Mouse (Mus musculus) kidney, adult 8-10 months (tissue): Measurements from ENCODE around the gene Avpi1.
A peak's percentile ranks its signal among the peaks of the same experiment; 100 is the strongest.
"Not testable (repeated sequence)": the region's sequence is repeated elsewhere in the genome, so short reads cannot be mapped to it uniquely, and the experiment has no call there.

Experiments
- DNase-seq, 2 experiments: peaks; one replicate each; pipeline ENCODE4 v3.0.0; 2022

The Avpi1 gene

DNA sequence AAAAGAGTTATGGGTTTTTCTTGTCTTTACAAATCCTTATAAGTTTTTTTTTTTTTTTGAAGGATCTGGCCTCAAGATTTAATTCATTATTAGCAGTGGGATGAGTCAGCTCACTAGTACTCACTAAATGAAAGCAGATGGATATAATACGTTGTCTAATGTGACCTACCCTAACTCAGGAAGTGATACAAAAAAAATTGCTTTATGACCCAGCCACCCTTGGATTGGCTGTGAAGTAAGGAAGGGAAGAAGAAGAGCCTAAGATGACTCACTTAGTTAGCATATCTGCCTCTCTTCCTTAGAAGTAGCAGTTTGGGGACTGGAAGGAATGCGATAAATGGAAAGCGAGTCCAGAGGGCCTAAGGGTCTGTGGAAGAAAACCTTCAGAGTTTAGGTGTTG lies 29.5 kb downstream of the Avpi1 start:
- no peak for DNase-seq

DNA sequence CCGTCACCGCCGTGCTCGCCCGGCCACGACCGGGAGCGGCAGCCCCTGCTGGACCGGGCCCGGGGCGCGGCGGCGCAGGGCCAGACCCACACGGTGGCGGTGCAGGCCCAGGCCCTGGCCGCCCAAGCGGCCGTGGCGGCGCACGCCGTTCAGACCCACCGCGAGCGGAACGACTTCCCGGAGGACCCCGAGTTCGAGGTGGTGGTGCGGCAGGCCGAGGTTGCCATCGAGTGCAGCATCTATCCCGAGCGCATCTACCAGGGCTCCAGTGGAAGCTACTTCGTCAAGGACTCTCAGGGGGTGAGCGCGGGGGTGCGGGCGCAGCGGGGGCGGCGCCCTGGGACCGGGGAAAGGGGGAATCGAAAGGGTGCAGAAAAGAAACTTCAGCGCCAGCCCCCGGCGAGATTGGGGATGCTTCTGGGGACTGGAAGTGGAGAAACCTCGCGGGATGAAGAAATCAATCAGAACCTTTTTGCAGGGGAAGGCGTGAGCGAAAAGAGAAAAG lies 38.2 kb downstream of the Avpi1 start:
- no peak for DNase-seq

DNA sequence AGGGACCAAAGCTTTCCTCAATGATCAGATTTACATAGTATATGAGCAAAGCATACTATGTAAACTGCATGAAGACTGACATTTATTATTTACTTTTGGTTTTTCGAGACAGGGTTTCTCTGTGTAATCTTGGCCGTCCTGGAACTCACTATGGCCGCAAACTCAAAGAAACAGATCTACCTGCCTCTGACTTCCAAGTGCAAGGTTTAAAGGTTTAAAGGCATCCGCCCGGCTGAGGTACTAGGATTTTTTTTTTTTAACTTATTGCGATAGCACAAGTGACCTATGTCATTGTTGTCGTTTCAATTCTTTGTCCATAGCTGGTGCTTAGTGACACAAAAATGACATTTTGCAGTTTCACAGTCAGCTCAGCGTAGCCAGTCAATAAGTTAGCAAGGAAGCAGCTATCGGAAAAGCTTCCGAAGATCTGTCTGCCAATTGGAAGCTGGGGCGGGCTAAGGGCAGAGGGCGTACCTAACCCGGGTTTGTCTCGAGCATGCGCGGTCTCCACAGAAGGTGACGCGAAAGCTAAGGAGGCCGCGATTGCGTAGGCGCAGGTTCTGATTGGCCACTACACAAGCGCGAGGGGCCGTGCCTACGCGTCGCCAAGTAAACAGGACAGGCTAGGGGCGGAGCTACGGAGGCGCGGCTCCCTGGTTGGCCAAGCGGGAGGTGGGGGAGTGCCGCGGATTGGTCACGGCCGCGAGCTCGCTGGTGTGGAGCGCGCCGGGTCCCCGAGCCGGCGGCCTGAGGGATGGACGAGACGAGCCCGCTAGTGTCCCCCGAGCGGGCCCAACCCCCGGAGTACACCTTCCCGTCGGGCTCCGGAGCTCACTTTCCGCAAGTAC lies 38.9 kb downstream of the Avpi1 start, which contains the start of gene Pi4k2a:
Gene Pi4k2a (plus strand): TSS at position 723 of the 848 bp plus-strand sequence.
- peak; percentile 100 for DNase-seq

DNA sequence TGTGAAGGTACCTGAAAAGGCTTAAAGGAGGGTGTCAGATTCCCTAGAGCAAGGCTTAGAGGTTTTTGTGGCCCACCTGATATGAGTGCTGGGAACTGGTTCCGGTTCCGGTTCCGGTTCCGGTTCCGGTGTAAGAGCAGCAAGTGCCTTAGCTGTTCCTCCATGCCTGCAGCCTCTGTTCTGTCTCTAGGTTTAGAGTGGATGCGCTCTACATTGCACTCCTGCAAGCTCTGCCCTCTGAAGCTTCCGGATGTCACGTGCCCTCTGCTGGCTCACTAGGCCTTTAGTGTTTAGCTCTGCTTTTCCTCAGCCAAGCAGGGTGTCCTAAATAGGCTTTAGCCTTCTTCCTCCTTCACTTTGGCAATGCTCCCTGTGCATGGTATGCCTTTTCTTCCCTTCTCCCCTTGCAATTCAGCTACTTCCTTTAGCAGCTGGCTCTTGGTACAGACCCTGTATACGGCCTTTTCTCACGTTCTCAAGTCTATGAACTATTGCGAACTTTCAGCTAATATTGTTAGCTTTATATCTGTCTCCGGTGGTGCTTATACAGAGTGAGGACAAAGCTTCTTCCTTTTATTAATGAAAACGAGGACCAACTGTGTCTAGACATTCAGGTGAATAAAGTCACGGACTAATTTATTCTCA lies 39.6 kb downstream of the Avpi1 start:
- peak; percentile 57 to 68 for DNase-seq

DNA sequence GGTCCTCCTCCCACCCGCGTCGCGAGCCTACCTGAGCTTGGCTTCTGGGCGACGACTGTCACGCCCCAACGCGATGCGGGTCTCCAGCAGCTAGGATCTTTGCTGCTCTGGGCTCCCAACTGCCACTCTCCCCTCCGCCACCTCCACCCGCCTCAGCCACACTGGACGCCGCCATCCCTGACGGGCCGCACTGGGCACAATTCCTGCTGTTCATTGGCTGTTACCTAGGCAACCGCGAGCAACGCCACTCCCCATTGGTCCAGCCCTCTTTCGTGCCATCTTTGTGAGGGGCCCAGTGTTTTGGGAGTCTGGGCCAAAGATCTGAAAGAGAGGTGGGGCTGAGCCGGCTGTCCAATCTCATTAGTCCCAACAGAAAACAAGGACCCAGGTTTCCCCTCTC lies 42.7 kb downstream of the Avpi1 start, which contains the start of gene Morn4:
Gene Morn4 (minus strand): TSS at position 192 of the 400 bp plus-strand sequence.
- DNase-seq = peak; percentile 90

DNA sequence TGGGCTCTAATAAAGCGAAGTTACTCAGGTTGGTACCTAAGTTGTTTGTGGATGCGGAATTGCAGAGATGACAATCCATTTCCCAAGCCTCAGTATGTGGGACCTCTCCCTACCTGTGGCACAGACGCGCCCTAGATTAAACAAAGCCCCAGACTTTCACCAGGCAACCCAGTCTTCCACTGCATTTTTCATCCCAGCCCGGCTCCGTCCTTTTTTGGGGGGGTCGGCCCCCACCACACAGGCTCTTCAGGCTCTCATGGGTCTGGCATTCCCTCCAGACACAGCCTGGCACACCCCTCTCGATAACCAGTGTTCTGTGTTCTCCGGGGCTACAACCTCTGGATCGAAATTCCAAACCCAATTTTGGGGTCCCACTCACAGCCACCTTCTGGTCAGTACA lies 43.2 kb downstream of the Avpi1 start:
- DNase-seq = no peak

DNA sequence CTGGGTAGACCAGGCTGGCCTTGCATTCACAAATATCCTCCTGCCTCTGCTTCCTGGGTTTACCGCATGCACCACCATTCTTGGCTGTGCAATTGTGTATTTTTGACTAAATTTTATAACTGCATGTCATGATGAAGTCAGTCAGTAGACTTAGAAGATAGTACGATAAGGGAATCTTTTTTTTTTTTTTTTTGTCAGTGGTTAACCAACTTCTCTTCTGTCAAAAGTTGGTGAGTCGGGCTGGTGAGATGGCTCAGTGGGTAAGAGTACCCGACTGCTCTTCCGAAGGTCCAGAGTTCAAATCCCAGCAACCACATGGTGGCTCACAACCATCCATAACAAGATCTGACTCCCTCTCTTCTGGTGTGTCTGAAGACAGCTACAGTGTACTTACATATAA lies 47.2 kb downstream of the Avpi1 start:
- DNase-seq = not testable (repeated sequence)

DNA sequence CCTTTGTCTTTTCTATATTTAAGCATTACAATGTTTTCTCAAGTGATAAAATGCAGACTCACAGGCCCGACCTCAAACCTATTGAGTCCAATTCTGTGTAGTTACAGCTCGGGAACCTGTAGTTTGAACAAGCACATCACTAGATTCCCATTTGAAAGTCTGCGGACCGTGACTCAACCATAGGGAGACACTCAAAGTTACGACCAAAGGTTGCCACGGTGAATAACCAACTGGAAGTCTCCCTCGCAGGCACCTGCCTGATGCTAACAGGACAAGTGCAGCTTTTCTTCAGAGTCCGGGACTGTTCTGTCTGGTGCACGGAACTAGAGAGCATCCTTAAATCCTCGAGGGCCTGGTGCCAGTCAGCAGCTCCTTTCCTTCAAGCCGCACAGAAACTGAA lies 48.4 kb downstream of the Avpi1 start:
- DNase-seq = no peak

DNA sequence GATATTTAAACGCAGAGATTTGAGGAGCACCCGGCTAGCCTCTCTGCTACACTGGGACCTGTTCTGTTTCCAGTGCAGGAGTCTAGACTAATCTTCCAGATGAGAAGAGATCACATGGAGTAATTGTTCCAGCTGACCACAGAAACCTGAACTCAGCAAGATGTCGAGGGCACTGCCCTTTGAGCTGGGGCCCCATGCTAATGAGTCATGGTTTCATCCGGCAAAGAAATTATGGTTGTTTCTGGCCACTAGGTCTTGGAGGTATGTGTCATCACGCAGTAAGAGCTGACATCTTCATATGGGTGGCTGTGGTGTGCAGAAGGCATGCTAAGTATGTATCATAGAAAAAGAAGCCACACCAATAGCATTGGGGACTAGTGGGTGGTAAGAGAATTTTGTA lies 48.9 kb downstream of the Avpi1 start:
- peak in 1 of 2 experiments; percentile 56 for DNase-seq

DNA sequence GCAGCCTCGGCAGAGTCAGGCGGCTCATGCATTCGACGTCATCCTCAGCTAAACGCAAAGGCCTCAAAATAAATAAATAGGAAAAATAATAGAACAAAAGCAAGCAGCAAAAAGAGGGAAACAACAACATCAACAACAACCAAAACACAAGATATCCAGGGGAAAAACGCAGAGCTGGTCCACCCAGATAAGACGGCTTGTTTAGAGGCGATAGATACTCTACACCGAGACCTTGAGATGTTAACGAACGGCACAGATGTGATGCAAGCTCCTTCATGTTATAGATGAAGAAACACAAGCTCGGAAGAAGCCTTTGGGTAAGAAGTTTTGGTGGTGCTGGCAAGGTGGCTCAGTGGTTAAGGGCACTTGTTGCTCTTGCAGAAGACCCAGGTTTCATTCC lies 49.9 kb downstream of the Avpi1 start:
- DNase-seq = no peak

DNA sequence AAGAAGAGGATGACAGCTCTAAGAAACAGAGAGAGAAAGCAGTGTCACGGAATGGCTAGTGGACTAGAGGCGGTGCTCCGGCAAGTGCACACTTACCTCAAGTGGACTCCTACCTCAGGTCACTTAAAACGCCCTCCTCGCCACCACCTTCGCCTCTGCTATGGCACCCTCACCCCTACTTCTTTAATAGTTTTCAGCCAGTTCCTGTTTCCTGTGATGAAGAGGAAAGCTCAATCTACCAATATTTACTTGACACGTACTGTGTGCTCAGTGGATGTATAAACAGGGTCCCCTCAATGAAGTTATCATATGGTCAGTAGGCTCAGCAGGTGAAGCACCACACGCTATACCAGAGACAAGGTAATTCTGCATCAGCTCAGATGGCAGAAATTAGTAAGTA lies 50.3 kb downstream of the Avpi1 start:
- no peak for DNase-seq

DNA sequence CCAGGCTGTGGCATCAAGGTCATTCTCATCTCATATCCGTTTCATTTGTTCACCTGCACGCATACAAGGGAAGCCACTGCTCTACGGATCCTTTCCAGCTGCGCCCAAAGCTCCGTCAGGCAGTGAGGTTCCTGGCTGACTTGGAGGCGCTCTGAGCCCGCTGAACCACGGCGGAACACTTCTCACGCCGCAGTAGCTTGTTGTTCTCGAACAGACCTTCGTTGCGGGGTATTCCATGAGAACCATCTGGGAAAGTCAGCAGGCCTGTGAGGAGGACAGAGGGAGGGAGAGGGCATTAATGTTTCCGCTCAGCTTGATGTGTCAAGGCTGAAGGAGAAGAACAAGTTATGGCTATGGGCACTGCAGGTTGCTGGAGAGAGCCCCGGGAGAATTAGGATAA lies 52.9 kb downstream of the Avpi1 start:
- no peak for DNase-seq

DNA sequence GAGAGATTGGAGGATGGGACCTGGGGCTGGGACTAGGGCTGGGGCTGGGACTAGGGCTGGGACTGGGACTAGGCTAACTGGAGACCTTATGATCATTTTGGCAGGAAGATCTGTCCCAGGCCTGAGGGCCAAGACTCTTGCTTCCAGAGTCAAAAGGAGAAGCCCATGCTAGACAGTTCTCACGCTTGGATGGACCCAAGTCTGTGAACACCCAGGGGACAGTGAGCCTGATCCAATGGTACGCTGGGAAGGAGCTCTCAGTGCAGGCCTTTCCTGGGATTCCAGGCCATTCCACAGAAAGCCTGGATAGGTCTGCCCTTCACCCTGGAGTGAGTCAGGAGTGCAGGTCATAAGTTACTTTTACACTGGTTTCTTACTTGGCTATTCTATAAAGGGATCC lies 53.8 kb downstream of the Avpi1 start:
- no peak for DNase-seq
